Mouse (Mus musculus) kidney, embryonic 16.5 days (tissue): ENCODE results near the gene 4632433K11Rik. TPM values are rescaled to one million over a fixed set of nuclear protein-coding genes. Genes with fewer than 3 reads are reported as not detected.
"Not testable (repeated sequence)": the region's sequence is repeated elsewhere in the genome, so short reads cannot be mapped to it uniquely, and the experiment has no call there.

Experiments used
- ATAC-seq: fragments of 200-750 bp; cut with Nextera tagmentation; 2 replicates; pipeline ENCODE4 v1.8.0; 2017; ENCODE audit warnings: moderate TSS enrichment; ENCODE audit not compliant: low FRiP score, low TSS enrichment
- H3K27ac ChIP-seq: fragments of 300-500 bp; sonication (generic); 2 replicates; pipeline ENCODE4 v1.5.1; 2014; ENCODE audit warnings: low read length
- H3K27me3 ChIP-seq: fragments of 300-500 bp; sonication (generic); 2 replicates; pipeline ENCODE4 v1.6.1; 2014; ENCODE audit warnings: low read length, control low read depth, mixed read lengths; ENCODE audit not compliant: insufficient read depth
- H3K36me3 ChIP-seq: fragments of 300-500 bp; sonication (generic); 2 replicates; pipeline ENCODE4 v1.6.1; 2014; ENCODE audit warnings: low read length, control low read depth, mixed read lengths; ENCODE audit not compliant: insufficient read depth
- H3K4me1 ChIP-seq: fragments of 300-500 bp; sonication (generic); 2 replicates; pipeline ENCODE4 v1.6.1; 2014; ENCODE audit warnings: low read length, control low read depth, mixed read lengths; ENCODE audit not compliant: insufficient read depth
- H3K4me2 ChIP-seq: fragments of 300-500 bp; sonication (generic); replicated peaks from 2 replicates; pipeline ENCODE4 v1.6.1; 2014; ENCODE audit warnings: low read depth, low read length
- H3K4me3 ChIP-seq: fragments of 300-500 bp; sonication (generic); 2 replicates; pipeline ENCODE4 v1.5.1; 2014; ENCODE audit warnings: mild to moderate bottlenecking, low read length
- H3K9ac ChIP-seq: fragments of 300-500 bp; sonication (generic); replicated peaks from 2 replicates; pipeline ENCODE4 v1.6.1; 2014; ENCODE audit warnings: low read length
- H3K9me3 ChIP-seq: fragments of 300-500 bp; sonication (generic); 2 replicates; pipeline ENCODE4 v1.6.1; 2016; ENCODE audit warnings: low read length, control low read depth
- WGBS: fragments of 180-500 bp; shearing (Covaris S2); extraction: QIAGEN DNeasy Blood & Tissue Kit; methylation state at CpG from one replicate; pipeline ENCODE4 v1.1.7; 2014; 5-methylcytosine and 5-hydroxymethylcytosine counted together
- polyA plus RNA-seq: library from polyadenylated mRNA; unstranded; fragments of >200 nt; fragmentation: Nextera tagmentation; extraction: Ambion mirVana; gene quantifications from 2 replicates; pipeline ENCODE4 v1.2.1, GENCODE M21; 2015

The 4632433K11Rik gene
- polyA plus RNA-seq, 1 experiment from 2014 or later, result 1.3 TPM

GRCm38 (mm10) chr7:5008229-5008628, 25.7 kb upstream of the 4632433K11Rik start:
- Histone ChIP-seq H3K9me3 (no peaks in the 10 kb centered on the region), H3K4me1 (0 out of 2 replicates have a peak, but pooled peaks cover 2% of the 10 kb centered on the region), H3K9ac (no peak overlapping the region), H3K4me2 (no peak overlapping the region), H3K4me3 (no peak overlapping the region), H3K27ac (no peak overlapping the region), H3K27me3 (no peaks in the 10 kb centered on the region), H3K36me3 (peaks cover 67% of the 10 kb centered on the region)
- WGBS, result 95% methylated on average over 23 of the region's 26 CpGs
- 0 out of 2 replicates have a peak, but pooled peaks have one; percentile 13 for ATAC-seq

- no peak for ATAC-seq
- H3K9me3 ChIP-seq, result no peaks in the 10 kb centered on the region
- H3K4me1 ChIP-seq, result peaks cover 13% of the 10 kb centered on the region
- no peak overlapping the region for H3K27ac ChIP-seq
- H3K36me3 ChIP-seq, result peaks cover 58% of the 10 kb centered on the region
- 92% methylated on average over 27 of the region's 27 CpGs for WGBS
- H3K4me2 ChIP-seq, result peak overlapping the region; percentile 54
- H3K4me3 ChIP-seq, result peak overlapping the region; percentile 86; the same call in 1 of the 2 replicates
- no peak overlapping the region for H3K9ac ChIP-seq
- H3K27me3 ChIP-seq, result no peaks in the 10 kb centered on the region
Observed at GRCm38 (mm10) chr7:5012681-5013513, 21.0 kb upstream of the 4632433K11Rik start.

- peak within 1 kb of the TSS; percentile 99 for H3K27ac ChIP-seq
- H3K9ac ChIP-seq, result peak within 1 kb of the TSS; percentile 95
- peaks cover 21% of the 10 kb centered on the region for H3K4me1 ChIP-seq
- no peaks in the 10 kb centered on the region for H3K27me3 ChIP-seq
- H3K4me2 ChIP-seq, result peak within 1 kb of the TSS; percentile 73
- peak within 1 kb of the TSS; percentile 86 for H3K4me3 ChIP-seq
- 0% methylated on average over 41 of the region's 42 CpGs for WGBS
- no peaks in the 10 kb centered on the region for H3K9me3 ChIP-seq
- peaks cover 42% of the 10 kb centered on the region for H3K36me3 ChIP-seq
- peak; percentile 81 for ATAC-seq
Observed at GRCm38 (mm10) chr7:5014251-5015117, 19.4 kb upstream of the 4632433K11Rik start, which contains the start of the genes Zfp524 and Fiz1. TSS of gene Zfp524 (plus strand) at chr7:5014415. TSS of gene Fiz1 (minus strand) at chr7:5014697.

- Histone ChIP-seq H3K9ac (peak within 1 kb of the TSS; percentile 95), H3K27ac (peak within 1 kb of the TSS; percentile 99), H3K36me3 (peaks cover 33% of the 10 kb centered on the region), H3K4me3 (peak within 1 kb of the TSS; percentile 86), H3K4me2 (peak within 1 kb of the TSS; percentile 73), H3K27me3 (no peaks in the 10 kb centered on the region), H3K9me3 (no peaks in the 10 kb centered on the region), H3K4me1 (peaks cover 21% of the 10 kb centered on the region)
- peak; percentile 79 for ATAC-seq
- WGBS, result under 1% methylated on average over 51 of the region's 76 CpGs
Observed at GRCm38 (mm10) chr7:5015118-5016001, 18.6 kb upstream of the 4632433K11Rik start, which contains the start of gene Gm44973. TSS of gene Gm44973 (plus strand) at chr7:5015496.

- Histone ChIP-seq H3K27ac (peak overlapping the region; percentile 99), H3K4me1 (peaks cover 22% of the 10 kb centered on the region), H3K36me3 (peaks cover 26% of the 10 kb centered on the region), H3K4me2 (peak overlapping the region; percentile 73), H3K9ac (peak overlapping the region; percentile 79), H3K4me3 (peak overlapping the region; percentile 86), H3K9me3 (no peaks in the 10 kb centered on the region), H3K27me3 (no peaks in the 10 kb centered on the region)
- WGBS, result 57% methylated on average over 3 of the region's 3 CpGs
- no peak for ATAC-seq
Observed at GRCm38 (mm10) chr7:5016057-5016456, 17.9 kb upstream of the 4632433K11Rik start.

GRCm38 (mm10) chr7:5016920-5017319, 17.0 kb upstream of the 4632433K11Rik start:
- 93% methylated on average over 2 of the region's 2 CpGs for WGBS
- H3K9ac ChIP-seq, result no peak overlapping the region
- no peaks in the 10 kb centered on the region for H3K27me3 ChIP-seq
- peaks cover 17% of the 10 kb centered on the region for H3K36me3 ChIP-seq
- H3K27ac ChIP-seq, result no peak overlapping the region
- H3K4me2 ChIP-seq, result no peak overlapping the region
- H3K4me1 ChIP-seq, result peaks cover 31% of the 10 kb centered on the region
- H3K4me3 ChIP-seq, result no peak overlapping the region
- ATAC-seq, result no peak
- H3K9me3 ChIP-seq, result no peaks in the 10 kb centered on the region

GRCm38 (mm10) chr7:5017352-5017751, 16.6 kb upstream of the 4632433K11Rik start:
- Histone ChIP-seq H3K27me3 (no peaks in the 10 kb centered on the region), H3K27ac (no peak overlapping the region), H3K4me2 (no peak overlapping the region), H3K4me3 (no peak overlapping the region), H3K4me1 (peaks cover 35% of the 10 kb centered on the region), H3K9ac (no peak overlapping the region), H3K36me3 (peaks cover 18% of the 10 kb centered on the region), H3K9me3 (no peaks in the 10 kb centered on the region)
- no peak for ATAC-seq
- WGBS, result 93% methylated on average over 16 of the region's 16 CpGs

- H3K27me3 ChIP-seq, result no peaks in the 10 kb centered on the region
Observed at GRCm38 (mm10) chr7:5017931-5018330, 16.0 kb upstream of the 4632433K11Rik start.

GRCm38 (mm10) chr7:5019576-5019975, 14.3 kb upstream of the 4632433K11Rik start:
- WGBS, result 23% methylated on average over 8 of the region's 8 CpGs
- not testable (repeated sequence) for H3K27me3 ChIP-seq, H3K9me3 ChIP-seq, ATAC-seq
- peak overlapping the region; percentile 97 for H3K27ac ChIP-seq
- peak overlapping the region; percentile 80 for H3K4me2 ChIP-seq
- peaks cover 29% of the 10 kb centered on the region for H3K4me1 ChIP-seq
- peak overlapping the region; percentile 95 for H3K9ac ChIP-seq
- H3K36me3 ChIP-seq, result peaks cover 31% of the 10 kb centered on the region
- H3K4me3 ChIP-seq, result peak overlapping the region; percentile 85

More at GRCm38 (mm10) chr7:5017931-5018330, 16.0 kb upstream of the 4632433K11Rik start:
- Histone ChIP-seq H3K36me3 (peaks cover 17% of the 10 kb centered on the region), H3K27ac (no peak overlapping the region), H3K9me3 (no peaks in the 10 kb centered on the region), H3K4me2 (no peak overlapping the region), H3K4me1 (peaks cover 35% of the 10 kb centered on the region), H3K4me3 (no peak overlapping the region), H3K9ac (no peak overlapping the region)
- no peak for ATAC-seq
- WGBS, result 96% methylated on average over 21 of the region's 21 CpGs
